Mouse (Mus musculus) Muller cell, postnatal 12 days (primary cell): ENCODE measurements around the gene Itga2b.

ENCODE experiments used
- DNase-seq: peaks from one replicate; pipeline ENCODE4 v3.0.0-alpha.2; 2015; ENCODE audit errors: inconsistent ontology term

Itga2b gene

DNA sequence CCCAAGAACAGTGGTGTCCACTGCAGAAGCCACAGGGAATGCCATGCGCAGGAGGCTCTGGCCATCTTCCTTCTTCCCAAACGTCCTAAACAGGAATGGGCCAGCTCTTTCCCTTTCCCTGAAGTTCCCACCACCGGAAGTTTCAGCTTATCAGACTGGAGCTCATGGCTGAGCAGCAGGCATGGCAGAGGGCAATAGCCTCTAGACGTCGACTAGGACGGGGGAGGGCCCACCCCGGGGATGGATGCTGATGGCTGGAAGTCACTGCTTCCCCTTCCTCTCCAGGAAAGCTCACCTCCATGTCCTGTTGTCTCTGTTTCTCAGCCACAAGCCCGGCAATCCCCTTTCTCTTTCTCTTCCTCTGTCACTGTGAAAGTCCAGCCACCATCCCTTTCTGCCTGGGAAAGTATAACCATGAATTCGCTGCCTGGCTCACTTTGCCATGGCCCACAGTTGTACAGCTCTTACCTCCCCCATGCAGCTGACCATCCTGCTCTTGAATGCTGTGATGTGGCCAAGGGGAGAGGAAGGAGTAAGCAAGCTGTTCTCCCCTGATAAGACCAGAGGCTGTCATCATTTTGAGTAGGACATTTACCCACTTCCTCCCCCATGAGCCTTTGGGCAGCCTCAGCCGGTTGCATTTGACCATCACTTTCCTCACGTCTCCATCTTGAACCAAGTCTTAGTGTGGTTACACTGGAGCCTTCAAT lies at the start of gene Itga2b:
Gene Itga2b, minus strand, starts transcription at position 475 of the 710 bp plus-strand sequence.
- DNase-seq = no peak

GRCm38 (mm10) chr11:102514793-102515424 lies 45.0 kb upstream of the Itga2b start:
- DNase-seq = no peak

- DNase-seq = no peak
Measured at GRCm38 (mm10) chr11:102510226-102510625, 40.3 kb upstream of the Itga2b start.

GRCm38 (mm10) chr11:102496732-102497131 lies 26.8 kb upstream of the Itga2b start:
- DNase-seq = no peak

GRCm38 (mm10) chr11:102496206-102496605 lies 26.3 kb upstream of the Itga2b start:
- DNase-seq = peak; percentile 6

- DNase-seq = no peak
Measured at GRCm38 (mm10) chr11:102495742-102496141, 25.8 kb upstream of the Itga2b start.

DNA sequence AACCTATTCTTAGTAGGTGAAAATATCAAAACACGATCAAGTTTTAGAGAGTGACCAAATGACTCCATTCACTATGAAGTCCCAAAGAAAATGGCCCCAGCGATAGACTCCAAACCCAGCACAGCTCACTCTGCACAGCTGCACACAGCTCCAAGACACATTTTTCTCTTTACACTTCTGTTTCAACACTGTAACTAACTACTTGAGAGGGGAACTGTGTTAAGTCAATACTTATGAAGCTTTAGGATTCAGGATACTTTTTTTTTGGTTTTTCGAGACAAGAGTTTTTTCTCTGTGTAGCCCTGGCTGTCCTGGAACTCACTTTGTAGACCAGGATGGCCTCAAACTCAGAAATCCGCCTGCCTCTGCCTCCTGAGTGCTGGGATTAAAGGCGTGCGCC lies 25.2 kb upstream of the Itga2b start:
- no peak for DNase-seq

GRCm38 (mm10) chr11:102494063-102494650 lies 24.2 kb upstream of the Itga2b start:
- no peak for DNase-seq

- DNase-seq = no peak
Measured at GRCm38 (mm10) chr11:102493241-102493640, 23.3 kb upstream of the Itga2b start.

- DNase-seq = no peak
Measured at GRCm38 (mm10) chr11:102487901-102488300, 18.0 kb upstream of the Itga2b start.

DNA sequence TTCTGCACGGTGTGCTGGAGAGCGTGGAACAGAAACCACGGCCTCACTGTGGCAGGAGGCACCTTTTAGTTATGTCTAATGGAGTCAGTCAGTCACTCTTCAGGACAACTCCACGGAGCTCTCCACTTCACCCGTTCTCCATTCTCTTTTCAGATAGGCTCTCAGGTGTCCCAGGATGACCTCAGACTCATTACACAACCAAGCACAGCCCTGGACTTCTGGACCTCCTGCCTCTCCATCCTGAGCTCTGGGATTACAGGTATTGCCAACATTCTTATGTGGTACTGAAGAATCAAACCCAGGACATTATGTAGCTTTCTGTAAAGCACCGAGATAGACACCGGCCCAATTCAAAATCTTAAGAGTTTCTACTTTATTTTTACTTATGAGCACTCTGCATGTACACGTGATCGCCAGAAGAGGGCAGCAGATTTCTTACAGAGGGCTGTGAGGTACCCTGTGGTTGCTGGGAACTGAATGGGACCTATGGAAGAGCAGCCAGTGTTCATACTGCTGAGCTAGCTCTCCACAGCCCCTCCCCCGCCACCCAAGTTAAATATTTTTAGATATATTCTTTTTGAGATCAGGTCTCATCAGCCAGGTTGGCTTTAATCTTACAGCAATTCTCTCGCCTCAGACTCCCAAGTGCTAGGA lies 16.9 kb upstream of the Itga2b start:
- peak; percentile 24 for DNase-seq

- no peak for DNase-seq
Measured at GRCm38 (mm10) chr11:102481779-102482178, 11.9 kb upstream of the Itga2b start.

DNA sequence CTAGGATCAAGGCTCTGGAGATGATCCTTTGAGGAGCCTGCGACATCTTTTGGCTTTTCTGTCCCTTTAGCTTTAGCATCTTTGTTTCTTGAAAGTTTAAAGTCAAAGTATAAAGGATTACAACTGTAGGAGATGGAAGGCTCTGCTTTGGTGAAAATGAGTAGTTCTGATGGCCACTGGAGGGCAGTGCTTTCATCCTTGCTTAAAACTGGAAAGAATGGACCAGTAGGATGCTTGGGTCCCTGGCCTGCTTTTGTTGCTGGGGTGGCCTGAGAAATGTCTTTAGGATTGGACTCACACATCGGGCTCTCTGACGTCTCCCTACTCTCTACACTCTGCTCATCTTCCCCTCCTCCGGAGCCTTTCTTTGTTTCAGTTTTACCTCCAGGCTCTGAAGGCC lies 11.0 kb upstream of the Itga2b start:
- no peak for DNase-seq

DNA sequence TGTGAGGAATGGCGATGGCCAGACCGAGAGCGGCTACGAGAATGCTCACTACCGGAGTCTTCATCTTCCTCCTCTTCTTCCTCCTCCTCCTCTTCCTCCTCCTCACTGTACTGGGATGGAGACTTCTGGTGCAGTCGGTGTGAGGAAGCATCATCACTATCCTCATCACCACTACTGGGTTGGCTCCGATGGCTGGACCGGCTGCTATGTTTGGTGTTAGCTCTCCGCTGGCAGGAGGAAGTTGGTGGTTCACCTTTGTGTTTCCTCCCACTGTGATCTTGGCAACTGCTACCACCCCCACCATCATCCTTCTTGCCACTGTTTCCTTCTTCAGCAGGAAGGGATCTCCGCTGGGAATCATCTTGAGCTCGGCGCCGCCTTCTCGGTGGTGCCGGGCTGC lies 10.2 kb upstream of the Itga2b start:
- DNase-seq = no peak

DNA sequence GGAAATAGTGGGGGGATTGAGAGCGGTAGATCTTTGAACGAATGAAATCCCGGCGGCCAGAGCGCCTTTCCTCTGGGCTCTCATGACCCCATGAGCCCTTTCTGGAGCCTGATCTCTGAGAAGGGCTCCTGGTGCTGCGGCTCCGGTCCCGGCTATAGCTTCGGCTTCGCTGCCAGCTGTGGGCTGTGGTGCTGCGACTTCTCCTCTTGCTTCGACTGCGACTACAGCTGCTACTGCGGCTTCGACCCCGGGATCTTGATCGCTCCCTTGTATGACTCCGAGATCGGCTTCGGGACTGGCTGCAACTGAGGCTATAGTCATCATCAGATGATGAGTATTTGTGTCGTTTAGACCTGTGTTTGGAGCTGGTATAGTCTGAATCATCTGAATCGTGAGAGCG lies 9.7 kb upstream of the Itga2b start:
- no peak for DNase-seq

- no peak for DNase-seq
Measured at GRCm38 (mm10) chr11:102478671-102479070, 8.7 kb upstream of the Itga2b start.

GRCm38 (mm10) chr11:102475027-102475426 lies 5.1 kb upstream of the Itga2b start:
- no peak for DNase-seq

DNA sequence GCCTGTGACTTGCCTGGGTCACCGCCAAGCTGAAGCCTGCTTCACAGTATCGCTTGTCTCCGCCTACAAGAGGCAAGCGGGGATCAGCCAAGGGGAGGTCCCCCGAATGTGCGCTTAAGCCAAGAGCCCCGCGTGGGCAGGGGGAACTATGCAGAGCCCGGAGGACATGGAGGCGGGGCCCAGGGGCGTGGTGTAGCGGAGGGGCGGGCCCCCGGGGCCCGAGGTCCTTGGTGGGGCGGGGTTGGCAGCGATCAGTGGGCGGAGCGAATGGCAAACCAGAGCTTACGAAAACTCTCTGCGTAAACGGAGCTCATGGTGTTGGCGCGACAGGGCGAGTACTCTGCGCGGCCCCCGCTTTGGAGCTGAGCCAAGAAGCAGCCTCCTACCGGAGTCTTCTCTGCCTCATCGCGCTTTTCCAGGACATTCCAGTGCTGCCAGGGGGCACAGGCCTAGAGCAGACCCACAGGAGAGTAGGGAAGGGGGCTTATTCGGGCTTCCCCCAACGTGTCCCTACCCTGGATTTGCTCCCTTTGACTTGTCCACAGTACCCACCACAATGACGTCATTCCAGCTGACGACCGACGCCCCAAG lies 2.8 kb downstream of the Itga2b start:
- DNase-seq = peak; percentile 100

- DNase-seq = peak; percentile 93
Measured at GRCm38 (mm10) chr11:102465713-102466436, 4.0 kb downstream of the Itga2b start.

DNA sequence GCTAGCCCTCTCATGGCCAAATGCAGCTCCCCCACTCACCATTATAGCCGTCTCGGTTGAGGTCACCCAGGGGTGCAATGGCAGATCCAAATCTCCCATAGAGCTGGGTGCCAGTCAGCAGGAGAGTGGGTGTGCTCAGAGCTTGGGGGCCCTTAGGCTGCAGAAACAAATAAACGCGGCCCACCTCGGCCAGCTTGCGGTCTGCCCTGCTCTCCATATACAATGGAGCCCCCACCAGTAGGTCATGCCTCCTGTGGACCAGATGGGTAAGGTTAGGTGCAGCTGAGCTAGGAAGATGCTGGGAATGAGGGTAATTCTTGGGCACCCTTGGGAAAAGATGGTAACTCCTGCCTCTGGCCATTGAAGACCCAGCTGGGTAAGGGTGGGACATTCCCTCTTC lies 5.0 kb downstream of the Itga2b start:
- DNase-seq = no peak

GRCm38 (mm10) chr11:102461764-102462163 lies 8.2 kb downstream of the Itga2b start:
- no peak for DNase-seq

GRCm38 (mm10) chr11:102460541-102460940 lies 9.4 kb downstream of the Itga2b start:
- DNase-seq = no peak
